Mouse (Mus musculus): ENCODE results near the gene Serpina3k.
"Not testable (repeated sequence)": the region's sequence is repeated elsewhere in the genome, so short reads cannot be mapped to it uniquely, and the experiment has no call there.

The Serpina3k gene

GRCm38 (mm10) chr12:104391057-104391456 is 52.8 kb downstream of the Serpina3k start:
- DNase-seq = not testable (repeated sequence)

Measured in lung, postnatal 36 days (tissue).